Mouse (Mus musculus) midbrain, embryonic 10.5 days (tissue): ENCODE results near the gene Cspg4. TPM values are rescaled to one million over a fixed set of nuclear protein-coding genes. Genes with fewer than 3 reads are reported as not detected.
"Not testable (repeated sequence)": the region's sequence is repeated elsewhere in the genome, so short reads cannot be mapped to it uniquely, and the experiment has no call there.

Source experiments
- DNase-seq: peaks from one replicate; pipeline ENCODE4 v3.0.0-alpha.2; 2017; ENCODE audit warnings: low spot score
- H3K27ac ChIP-seq: fragments of 300-500 bp; sonication (generic); replicated peaks from 2 replicates; pipeline ENCODE4 v1.5.1; 2016; ENCODE audit warnings: mild to moderate bottlenecking
- H3K27me3 ChIP-seq: fragments of 300-500 bp; sonication (generic); 2 replicates; pipeline ENCODE4 v1.6.1; 2016; ENCODE audit warnings: low read depth, mild to moderate bottlenecking; ENCODE audit not compliant: poor library complexity, severe bottlenecking
- H3K36me3 ChIP-seq: fragments of 300-500 bp; sonication (generic); 2 replicates; pipeline ENCODE4 v1.6.1; 2016; ENCODE audit warnings: mild to moderate bottlenecking, moderate library complexity
- H3K4me1 ChIP-seq: fragments of 300-500 bp; sonication (generic); 2 replicates; pipeline ENCODE4 v1.6.1; 2016
- H3K4me3 ChIP-seq: fragments of 300-500 bp; sonication (generic); 2 replicates; pipeline ENCODE4 v1.5.1; 2016; ENCODE audit warnings: mild to moderate bottlenecking, moderate library complexity
- H3K9me3 ChIP-seq: fragments of 300-500 bp; sonication (generic); replicated peaks from 2 replicates; pipeline ENCODE4 v1.6.1; 2016; ENCODE audit warnings: mild to moderate bottlenecking
- WGBS: fragments of 180-500 bp; shearing (Covaris S2); methylation state at CpG from one replicate; pipeline ENCODE4 v1.1.7; 2016; 5-methylcytosine and 5-hydroxymethylcytosine counted together
- polyA plus RNA-seq: library from polyadenylated mRNA; unstranded; fragments of >200 nt; fragmentation: Nextera tagmentation; extraction: Ambion mirVana; gene quantifications from 2 replicates; pipeline ENCODE4 v1.2.1, GENCODE M21; 2016

Cspg4 gene
- polyA plus RNA-seq, 1 experiment from 2014 or later, result 0.91 TPM

DNA sequence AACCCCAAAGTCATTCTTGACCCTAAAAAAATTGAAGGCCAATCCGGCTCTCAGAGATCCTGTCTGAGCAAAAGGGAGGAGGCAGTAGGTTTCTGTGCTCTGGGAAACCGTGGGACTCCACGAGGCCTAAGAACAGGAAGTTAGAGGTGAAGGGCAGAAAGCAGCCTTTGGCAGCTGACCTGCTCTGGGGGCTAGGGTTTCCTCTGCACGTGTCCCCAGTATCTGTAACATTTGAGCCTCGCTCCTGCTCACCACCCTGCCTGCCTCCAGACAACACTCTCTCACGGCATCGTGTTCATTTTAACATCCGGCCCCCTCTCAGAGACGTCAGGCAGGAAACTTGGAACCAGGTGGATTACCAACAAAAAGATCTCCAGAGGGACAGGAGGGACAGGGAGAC lies 35.7 kb downstream of the Cspg4 start:
- no peak for DNase-seq

DNA sequence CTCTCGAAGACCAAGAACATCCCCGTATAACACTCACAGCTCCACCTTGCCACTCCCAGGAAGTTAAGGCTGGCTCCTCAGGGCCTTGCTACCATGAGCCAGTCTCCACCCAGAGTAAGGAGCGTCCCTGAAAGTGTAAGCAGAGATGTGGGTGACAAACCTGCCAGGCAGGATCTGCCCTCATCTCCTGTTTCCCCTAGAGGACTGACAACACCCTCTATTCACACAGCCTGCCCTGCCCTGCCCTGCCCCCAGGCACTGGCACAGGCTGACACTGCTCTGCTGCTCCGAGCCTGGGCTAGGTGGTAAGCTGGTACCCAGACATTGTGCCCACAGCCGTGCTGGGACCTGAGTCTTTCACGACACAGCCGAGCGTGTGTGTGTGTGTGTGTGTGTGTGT lies 36.4 kb downstream of the Cspg4 start:
- Histone ChIP-seq H3K27me3 (no peaks in the 10 kb centered on the region), H3K4me1 (0 out of 2 replicates have a peak, but pooled peaks cover 5% of the 10 kb centered on the region), H3K4me3 (no peak overlapping the region), H3K36me3 (no peaks in the 10 kb centered on the region), H3K27ac (no peak overlapping the region), H3K9me3 (no peaks in the 10 kb centered on the region)
- DNase-seq, result no peak
- WGBS, result 81% methylated on average over 8 of the region's 8 CpGs

More for the DNA sequence above, 35.7 kb downstream of the Cspg4 start:
- H3K27ac ChIP-seq, result no peak overlapping the region
- 0 out of 2 replicates have a peak, but pooled peaks cover 5% of the 10 kb centered on the region for H3K4me1 ChIP-seq
- no peak overlapping the region for H3K4me3 ChIP-seq
- H3K27me3 ChIP-seq, result no peaks in the 10 kb centered on the region
- WGBS, result 68% methylated on average over 9 of the region's 9 CpGs
- H3K36me3 ChIP-seq, result no peaks in the 10 kb centered on the region
- no peaks in the 10 kb centered on the region for H3K9me3 ChIP-seq

GRCm38 (mm10) chr9:56903662-56904061 lies 38.8 kb downstream of the Cspg4 start:
- Histone ChIP-seq H3K4me3 (no peak overlapping the region), H3K27ac (no peak overlapping the region), H3K9me3 (no peaks in the 10 kb centered on the region), H3K4me1 (0 out of 2 replicates have a peak, but pooled peaks cover 5% of the 10 kb centered on the region), H3K27me3 (no peaks in the 10 kb centered on the region), H3K36me3 (no peaks in the 10 kb centered on the region)
- DNase-seq, result no peak
- 87% methylated on average over 3 of the region's 3 CpGs for WGBS

DNA sequence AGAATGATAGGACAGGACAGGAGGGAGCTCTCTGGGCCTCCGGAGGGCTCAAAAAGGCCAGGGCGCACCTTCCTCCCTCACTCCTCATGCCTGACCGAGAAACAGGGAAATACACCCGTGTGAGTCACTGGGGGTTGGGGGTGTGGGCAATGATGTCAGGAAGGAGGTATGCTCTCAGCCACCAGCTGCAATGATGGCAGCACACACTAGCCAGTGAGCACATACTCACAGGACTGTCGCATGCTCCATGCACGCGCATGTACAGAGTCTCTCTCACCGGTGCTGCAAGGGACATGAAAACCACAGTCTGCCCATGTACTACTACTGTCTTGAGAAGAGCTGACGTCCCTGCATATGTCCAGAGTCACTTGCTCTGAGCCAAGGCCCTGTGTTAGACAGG lies 42.7 kb downstream of the Cspg4 start:
- no peak for DNase-seq
- H3K27ac ChIP-seq, result no peak overlapping the region
- H3K4me1 ChIP-seq, result peaks cover 11% of the 10 kb centered on the region; the same call in 1 of the 2 replicates
- 87% methylated on average over 9 of the region's 9 CpGs for WGBS
- no peak overlapping the region for H3K4me3 ChIP-seq
- H3K27me3 ChIP-seq, result no peaks in the 10 kb centered on the region
- H3K36me3 ChIP-seq, result no peaks in the 10 kb centered on the region
- no peaks in the 10 kb centered on the region for H3K9me3 ChIP-seq

DNA sequence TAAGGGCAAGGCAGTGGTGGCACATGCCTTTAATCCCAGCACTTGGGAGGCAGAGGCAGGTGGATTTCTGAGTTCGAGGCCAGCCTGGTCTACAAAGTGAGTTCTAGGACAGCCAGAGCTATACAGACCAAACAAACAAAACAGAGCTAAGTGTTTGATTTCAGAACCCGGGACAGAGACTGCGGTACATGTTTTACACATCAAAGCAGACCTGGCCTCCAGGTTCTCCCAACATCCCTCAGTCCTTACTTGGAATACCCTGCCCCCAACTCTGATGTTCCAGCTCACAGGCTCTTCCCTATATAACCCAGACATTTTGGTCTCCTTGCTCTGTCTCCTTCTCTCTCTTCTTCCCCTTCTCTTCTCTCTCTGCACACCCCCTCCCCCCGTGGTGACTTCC lies 45.2 kb downstream of the Cspg4 start:
- not testable (repeated sequence) for H3K9me3 ChIP-seq, H3K36me3 ChIP-seq, DNase-seq, H3K27ac ChIP-seq, H3K27me3 ChIP-seq, H3K4me3 ChIP-seq
- H3K4me1 ChIP-seq, result peaks cover 11% of the 10 kb centered on the region; the same call in 1 of the 2 replicates
- 58% methylated on average over 4 of the region's 4 CpGs for WGBS

GRCm38 (mm10) chr9:56911017-56911416 lies 46.2 kb downstream of the Cspg4 start:
- Histone ChIP-seq H3K27ac (no peak overlapping the region), H3K9me3 (no peaks in the 10 kb centered on the region), H3K4me3 (no peak overlapping the region), H3K4me1 (peaks cover 11% of the 10 kb centered on the region; the same call in 1 of the 2 replicates), H3K36me3 (peaks cover 16% of the 10 kb centered on the region), H3K27me3 (no peaks in the 10 kb centered on the region)
- DNase-seq, result no peak
- 64% methylated on average over 1 of the region's 1 CpGs for WGBS

DNA sequence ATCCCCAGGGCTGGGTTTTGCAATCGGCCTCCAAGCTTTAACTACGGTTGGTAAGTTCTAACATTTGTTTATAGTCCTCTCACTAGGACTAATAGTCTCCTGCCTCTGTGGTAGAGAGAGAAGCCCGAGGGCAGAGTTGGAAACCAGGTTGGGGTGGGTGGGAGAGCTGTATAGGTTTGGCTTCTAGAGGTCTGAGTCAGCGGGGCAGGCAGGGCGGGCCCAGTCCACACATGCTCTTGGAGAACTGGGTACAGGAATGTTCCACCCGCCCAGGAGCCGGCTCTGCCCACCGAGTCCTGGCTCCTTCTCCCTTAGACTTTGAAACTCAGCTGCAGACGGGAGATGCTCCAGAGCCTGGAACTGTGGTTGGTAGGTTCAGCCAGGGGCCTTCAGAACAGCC lies 49.2 kb downstream of the Cspg4 start:
- Histone ChIP-seq H3K4me1 (peaks cover 11% of the 10 kb centered on the region; the same call in 1 of the 2 replicates), H3K4me3 (no peak overlapping the region), H3K27ac (no peak overlapping the region), H3K9me3 (no peaks in the 10 kb centered on the region), H3K36me3 (peaks cover 46% of the 10 kb centered on the region), H3K27me3 (no peaks in the 10 kb centered on the region)
- DNase-seq, result no peak
- WGBS, result 89% methylated on average over 9 of the region's 9 CpGs

DNA sequence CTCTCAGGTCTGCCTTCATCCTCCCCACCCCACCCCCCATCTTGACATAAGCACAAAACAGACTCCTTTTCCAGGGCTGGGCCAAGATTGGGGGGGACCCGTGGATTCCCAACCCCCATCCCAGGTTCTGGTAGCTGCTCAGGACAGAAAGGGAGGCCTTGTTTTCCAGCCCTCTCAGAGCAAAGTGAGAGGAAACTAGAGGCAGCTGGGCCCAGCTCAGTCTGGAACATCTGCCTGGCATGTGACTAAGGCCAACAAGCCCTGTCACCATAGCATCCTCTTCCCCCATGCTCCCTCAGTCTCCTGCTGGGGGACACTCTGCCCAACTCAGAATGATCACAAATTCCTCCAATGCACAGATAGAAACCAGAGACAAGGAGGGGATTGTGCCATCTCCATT lies 50.3 kb downstream of the Cspg4 start:
- WGBS, result 94% methylated on average over 1 of the region's 1 CpGs
- DNase-seq, result no peak
- Histone ChIP-seq H3K9me3 (no peaks in the 10 kb centered on the region), H3K4me3 (no peak overlapping the region), H3K27ac (no peak overlapping the region), H3K36me3 (peaks cover 56% of the 10 kb centered on the region), H3K27me3 (no peaks in the 10 kb centered on the region), H3K4me1 (peaks cover 3% of the 10 kb centered on the region; the same call in 1 of the 2 replicates)

- H3K9me3 ChIP-seq, result no peaks in the 10 kb centered on the region
- no peak for DNase-seq
- no peaks in the 10 kb centered on the region for H3K27me3 ChIP-seq
- no peak overlapping the region for H3K4me3 ChIP-seq
- H3K27ac ChIP-seq, result no peak overlapping the region
- H3K4me1 ChIP-seq, result peaks cover 3% of the 10 kb centered on the region; the same call in 1 of the 2 replicates
- WGBS, result 83% methylated on average over 5 of the region's 5 CpGs
- H3K36me3 ChIP-seq, result peaks cover 63% of the 10 kb centered on the region
Observed at GRCm38 (mm10) chr9:56915695-56916410, 51.0 kb downstream of the Cspg4 start.

DNA sequence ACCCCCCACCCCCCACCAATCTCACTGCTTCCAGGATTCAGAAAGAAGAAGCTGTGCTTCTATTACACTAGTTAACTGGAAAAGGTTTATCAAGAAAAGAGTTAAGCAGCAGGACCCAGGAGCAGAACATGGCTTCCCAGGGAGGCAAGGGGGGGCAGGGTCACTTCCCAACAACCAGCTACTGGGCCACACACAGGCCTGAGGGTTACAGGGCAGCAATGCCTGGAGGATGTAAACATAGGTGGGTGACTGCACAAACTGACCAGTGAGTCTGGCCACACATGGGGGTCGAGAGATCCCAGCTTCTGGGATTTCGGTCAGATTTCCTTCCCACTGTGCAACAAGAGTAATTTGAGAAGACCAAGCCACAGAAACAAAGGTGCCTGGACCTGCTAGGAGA lies 52.3 kb downstream of the Cspg4 start:
- Histone ChIP-seq H3K27me3 (no peaks in the 10 kb centered on the region), H3K4me3 (no peak overlapping the region), H3K36me3 (peaks cover 75% of the 10 kb centered on the region), H3K9me3 (no peaks in the 10 kb centered on the region; the same call in 1 of the 2 replicates), H3K27ac (no peak overlapping the region), H3K4me1 (no peaks in the 10 kb centered on the region)
- no peak for DNase-seq
- 84% methylated on average over 2 of the region's 2 CpGs for WGBS

GRCm38 (mm10) chr9:56918466-56918865 lies 53.6 kb downstream of the Cspg4 start:
- H3K27ac ChIP-seq, result no peak overlapping the region
- H3K9me3 ChIP-seq, result no peaks in the 10 kb centered on the region; the same call in 1 of the 2 replicates
- no peaks in the 10 kb centered on the region for H3K27me3 ChIP-seq
- H3K4me3 ChIP-seq, result no peak overlapping the region
- H3K4me1 ChIP-seq, result peaks cover 8% of the 10 kb centered on the region
- 92% methylated on average over 13 of the region's 13 CpGs for WGBS
- no peak for DNase-seq
- H3K36me3 ChIP-seq, result peaks cover 89% of the 10 kb centered on the region

- H3K36me3 ChIP-seq, result peaks cover 82% of the 10 kb centered on the region
- H3K4me1 ChIP-seq, result peaks cover 48% of the 10 kb centered on the region
- no peak overlapping the region for H3K27ac ChIP-seq
- no peaks in the 10 kb centered on the region for H3K27me3 ChIP-seq
- no peak for DNase-seq
- H3K4me3 ChIP-seq, result no peak overlapping the region
- H3K9me3 ChIP-seq, result no peaks in the 10 kb centered on the region; the same call in 1 of the 2 replicates
- 90% methylated on average over 4 of the region's 4 CpGs for WGBS
Observed at GRCm38 (mm10) chr9:56922746-56923145, 57.9 kb downstream of the Cspg4 start.

GRCm38 (mm10) chr9:56923841-56924650 lies 59.2 kb downstream of the Cspg4 start:
- H3K4me3 ChIP-seq, result peak overlapping the region; percentile 75
- peaks cover 56% of the 10 kb centered on the region for H3K4me1 ChIP-seq
- peaks cover 1% of the 10 kb centered on the region; the same call in 1 of the 2 replicates for H3K27me3 ChIP-seq
- WGBS, result 79% methylated on average over 8 of the region's 8 CpGs
- peak overlapping the region; percentile 61 for H3K27ac ChIP-seq
- H3K9me3 ChIP-seq, result no peaks in the 10 kb centered on the region; the same call in 1 of the 2 replicates
- H3K36me3 ChIP-seq, result peaks cover 69% of the 10 kb centered on the region
- DNase-seq, result no peak
